Mouse (Mus musculus) E14TG2a.4 (cell line): ENCODE measurements around the gene Treh.

Source experiments
- H3K27me3 ChIP-seq: 2 replicates; pipeline ENCODE4 v1.6.1; 2014; ENCODE audit warnings: low read length, control low read depth; ENCODE audit not compliant: insufficient read depth
- H3K36me3 ChIP-seq: 2 replicates; pipeline ENCODE4 v1.6.1; 2014; ENCODE audit warnings: low read length, control low read depth; ENCODE audit not compliant: insufficient read depth
- H3K4me1 ChIP-seq: replicated peaks from 2 replicates; pipeline ENCODE4 v1.6.1; 2014; ENCODE audit warnings: low read depth, low read length, control low read depth
- H3K4me3 ChIP-seq: replicated peaks from 2 replicates; pipeline ENCODE4 v1.5.1; 2014; ENCODE audit warnings: mild to moderate bottlenecking, low read length
- H3K9me3 ChIP-seq: 2 replicates; pipeline ENCODE4 v1.6.1; 2014; ENCODE audit warnings: low read length, control low read depth
- CTCF ChIP-seq: conservative IDR thresholded peaks from 2 replicates; pipeline ENCODE4 v1.5.1; 2014; ENCODE audit warnings: low read length
- NANOG ChIP-seq: IDR thresholded peaks from 2 replicates; pipeline ENCODE4 v1.6.1; 2014; ENCODE audit warnings: borderline replicate concordance, low read length, mixed read lengths
- POU5F1 ChIP-seq: IDR thresholded peaks from 2 replicates; pipeline ENCODE4 v1.6.1; 2014; ENCODE audit warnings: low read length, borderline replicate concordance

The Treh gene

GRCm38 (mm10) chr9:44699730-44700129 is 26.7 kb downstream of the Treh start:
- no peaks in the 10 kb centered on the region for H3K9me3 ChIP-seq
- no peak for TF ChIP-seq POU5F1
- no peak for TF ChIP-seq NANOG
- no peak for TF ChIP-seq CTCF

DNA sequence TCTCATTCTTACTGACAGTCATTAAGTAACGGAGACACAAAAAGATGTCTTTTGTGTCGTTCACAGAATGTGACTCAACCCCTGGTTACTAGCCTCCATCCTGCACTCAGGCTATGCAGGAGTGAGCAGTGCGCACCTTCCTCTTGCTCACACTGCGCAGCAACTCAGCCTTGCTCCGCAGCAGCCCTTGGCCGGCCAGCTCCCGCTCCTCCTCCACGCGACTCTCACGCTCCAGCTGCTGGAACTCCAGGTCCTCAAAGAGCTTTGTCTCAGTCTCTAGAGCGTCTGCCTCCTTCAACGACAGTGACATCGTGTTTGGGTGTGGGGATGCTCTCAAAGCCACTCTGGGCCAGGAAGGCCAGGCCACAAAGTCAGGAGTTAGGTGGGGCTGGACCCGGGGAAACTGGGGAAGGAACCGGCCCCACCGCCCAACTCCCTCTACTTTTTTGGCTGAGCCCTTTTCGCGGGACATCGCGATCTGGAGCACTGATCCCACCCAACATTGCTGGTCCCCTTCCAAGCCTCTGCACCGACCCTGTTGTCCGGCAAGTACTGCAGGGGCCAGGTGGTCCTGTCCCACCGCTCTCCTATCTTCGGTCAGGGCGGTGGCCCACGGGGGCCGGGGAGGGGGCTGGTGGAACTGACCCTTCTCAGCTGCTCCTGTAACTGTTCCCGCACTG is 34.9 kb downstream of the Treh start:
- no peak for TF ChIP-seq CTCF
- no peak for TF ChIP-seq NANOG
- TF ChIP-seq POU5F1, result no peak
- no peaks in the 10 kb centered on the region for H3K9me3 ChIP-seq

More at GRCm38 (mm10) chr9:44699730-44700129, 26.7 kb downstream of the Treh start:
- H3K27me3 ChIP-seq, result peaks cover 47% of the 10 kb centered on the region
- H3K36me3 ChIP-seq, result no peaks in the 10 kb centered on the region; the same call in 1 of the 2 replicates
- no peak overlapping the region for H3K4me3 ChIP-seq
- H3K4me1 ChIP-seq, result peaks cover 34% of the 10 kb centered on the region

DNA sequence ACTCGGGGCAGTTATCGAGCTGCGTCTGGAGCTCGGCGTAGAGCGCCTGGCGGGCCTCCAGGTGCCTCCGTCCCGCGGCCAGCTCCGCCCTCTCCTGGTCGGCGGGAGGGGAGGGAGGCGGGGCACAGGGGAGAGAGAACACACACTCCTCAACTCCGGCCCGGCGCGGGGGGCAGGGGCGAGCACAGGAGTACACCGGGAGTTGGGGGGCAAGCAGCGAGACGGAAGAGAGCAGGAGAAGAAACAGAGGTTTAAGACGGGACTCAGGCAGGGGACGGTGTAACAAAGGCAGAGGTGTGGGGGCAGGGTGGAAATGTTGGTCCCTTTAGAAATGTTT is 35.4 kb downstream of the Treh start:
- Histone ChIP-seq H3K4me3 (peak overlapping the region; percentile 74), H3K9me3 (no peaks in the 10 kb centered on the region), H3K4me1 (peaks cover 51% of the 10 kb centered on the region), H3K27me3 (peaks cover 66% of the 10 kb centered on the region), H3K36me3 (peaks cover 10% of the 10 kb centered on the region; the same call in 1 of the 2 replicates)
- TF ChIP-seq NANOG, result no peak
- no peak for TF ChIP-seq CTCF

More for the DNA sequence above, 34.9 kb downstream of the Treh start:
- Histone ChIP-seq H3K27me3 (peaks cover 62% of the 10 kb centered on the region), H3K36me3 (peaks cover 10% of the 10 kb centered on the region; the same call in 1 of the 2 replicates), H3K4me1 (peaks cover 53% of the 10 kb centered on the region), H3K4me3 (peak overlapping the region; percentile 74)

DNA sequence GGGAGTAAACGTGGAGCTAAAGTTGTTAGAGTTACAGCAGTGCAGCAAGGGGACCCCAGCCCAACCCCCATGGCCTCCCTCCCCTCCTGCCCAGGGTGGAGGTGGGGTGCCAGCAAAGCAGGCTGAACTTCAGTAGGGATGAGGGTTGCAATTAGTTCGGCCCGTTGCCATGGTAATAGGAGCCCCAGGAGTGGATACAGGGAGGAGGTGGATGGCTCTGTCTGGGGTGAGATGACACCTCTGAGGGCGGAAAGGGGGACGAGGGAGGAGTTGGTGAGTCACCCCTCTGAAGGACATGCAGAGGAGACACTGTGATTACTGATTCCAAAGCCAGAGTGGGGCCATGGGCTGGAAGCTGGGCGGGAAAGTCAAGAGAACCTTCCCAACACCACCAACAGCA is 35.9 kb downstream of the Treh start:
- Histone ChIP-seq H3K4me3 (peak overlapping the region; percentile 74), H3K4me1 (peaks cover 48% of the 10 kb centered on the region), H3K9me3 (no peaks in the 10 kb centered on the region), H3K36me3 (peaks cover 10% of the 10 kb centered on the region; the same call in 1 of the 2 replicates), H3K27me3 (peaks cover 67% of the 10 kb centered on the region)
- TF ChIP-seq NANOG, result no peak

DNA sequence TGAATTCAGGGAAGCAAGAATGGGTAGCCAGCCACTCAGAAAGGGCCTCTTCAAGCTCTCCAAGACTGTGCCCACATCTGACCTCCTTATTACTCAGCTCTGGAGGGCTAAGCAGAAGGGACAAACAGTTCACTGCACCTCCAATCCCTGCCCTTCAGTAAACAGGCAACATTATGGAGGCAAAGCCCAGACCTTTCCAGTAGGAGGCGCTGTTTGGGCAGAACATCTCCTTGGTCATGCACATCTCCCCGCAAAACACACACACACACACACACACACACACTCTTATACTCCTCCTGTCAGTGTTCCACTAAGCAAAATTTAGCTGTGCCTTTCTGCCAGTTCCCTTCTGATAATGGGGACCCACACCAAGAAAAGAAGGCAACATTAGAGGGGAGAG is 36.6 kb downstream of the Treh start:
- peaks cover 71% of the 10 kb centered on the region for H3K27me3 ChIP-seq
- H3K4me1 ChIP-seq, result peaks cover 46% of the 10 kb centered on the region
- no peak overlapping the region for H3K4me3 ChIP-seq
- no peak for TF ChIP-seq POU5F1
- TF ChIP-seq NANOG, result no peak
- TF ChIP-seq CTCF, result peak; percentile 47
- H3K36me3 ChIP-seq, result peaks cover 10% of the 10 kb centered on the region; the same call in 1 of the 2 replicates
- H3K9me3 ChIP-seq, result no peaks in the 10 kb centered on the region

GRCm38 (mm10) chr9:44710213-44710612 is 37.2 kb downstream of the Treh start:
- Histone ChIP-seq H3K4me3 (no peak overlapping the region), H3K4me1 (peaks cover 51% of the 10 kb centered on the region), H3K9me3 (no peaks in the 10 kb centered on the region), H3K36me3 (peaks cover 10% of the 10 kb centered on the region; the same call in 1 of the 2 replicates), H3K27me3 (peaks cover 78% of the 10 kb centered on the region)
- TF ChIP-seq NANOG (no peak), POU5F1 (no peak), CTCF (no peak)

DNA sequence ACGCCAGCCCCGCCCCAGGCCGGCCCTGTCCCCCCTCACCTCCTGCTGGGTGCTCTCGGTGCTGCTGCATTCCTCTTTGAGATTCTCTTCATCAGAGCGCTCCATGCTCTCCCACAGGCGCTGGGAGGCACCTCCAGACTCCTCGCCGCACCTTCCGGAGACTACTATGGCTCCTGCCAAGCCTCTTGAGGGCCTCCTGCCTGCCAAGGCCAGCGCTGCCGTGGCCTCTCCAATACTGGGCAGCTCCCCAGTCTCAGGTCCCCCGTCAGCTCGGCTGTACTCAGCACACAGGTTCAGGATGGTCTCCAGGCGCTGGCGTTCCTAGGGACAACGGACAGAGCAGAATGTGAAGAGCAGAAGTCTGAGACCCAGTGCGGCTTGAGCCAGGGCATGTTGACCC is 38.6 kb downstream of the Treh start:
- Histone ChIP-seq H3K27me3 (peaks cover 80% of the 10 kb centered on the region), H3K4me1 (peaks cover 64% of the 10 kb centered on the region), H3K4me3 (peak overlapping the region; percentile 50; the same call in 1 of the 2 replicates), H3K9me3 (no peaks in the 10 kb centered on the region), H3K36me3 (peaks cover 10% of the 10 kb centered on the region; the same call in 1 of the 2 replicates)
- no peak for TF ChIP-seq NANOG
- no peak for TF ChIP-seq CTCF
- TF ChIP-seq POU5F1, result no peak

GRCm38 (mm10) chr9:44713080-44713479 is 40.0 kb downstream of the Treh start:
- H3K9me3 ChIP-seq, result no peaks in the 10 kb centered on the region
- peaks cover 80% of the 10 kb centered on the region for H3K27me3 ChIP-seq
- no peak for TF ChIP-seq NANOG
- TF ChIP-seq POU5F1, result no peak
- no peak for TF ChIP-seq CTCF
- H3K4me3 ChIP-seq, result no peak overlapping the region
- peaks cover 8% of the 10 kb centered on the region; the same call in 1 of the 2 replicates for H3K36me3 ChIP-seq
- peaks cover 56% of the 10 kb centered on the region for H3K4me1 ChIP-seq

DNA sequence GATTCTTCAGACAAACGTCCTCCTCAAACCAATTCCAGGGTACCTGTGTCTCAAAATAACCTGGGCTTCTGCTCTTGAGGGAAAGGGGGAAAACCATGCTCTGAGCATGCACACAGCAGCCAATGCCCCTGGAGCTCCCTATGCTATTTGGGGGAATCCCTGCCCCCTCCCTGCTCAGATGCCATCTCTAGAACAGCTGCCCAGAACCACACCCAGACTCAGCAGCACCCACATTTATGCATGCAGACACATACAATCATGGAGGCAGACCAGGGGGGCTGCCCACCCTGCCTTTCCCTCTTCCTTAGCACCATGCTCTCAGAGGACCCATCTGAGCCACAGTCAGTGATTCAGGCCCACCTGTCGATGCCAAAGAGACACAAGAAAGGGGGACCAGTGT is 40.5 kb downstream of the Treh start:
- Histone ChIP-seq H3K4me1 (peaks cover 51% of the 10 kb centered on the region), H3K9me3 (no peaks in the 10 kb centered on the region)
- no peak for TF ChIP-seq NANOG
- no peak for TF ChIP-seq POU5F1
- no peak for TF ChIP-seq CTCF

More for the DNA sequence above, 40.5 kb downstream of the Treh start:
- H3K27me3 ChIP-seq, result peaks cover 80% of the 10 kb centered on the region
- peaks cover 8% of the 10 kb centered on the region; the same call in 1 of the 2 replicates for H3K36me3 ChIP-seq
- H3K4me3 ChIP-seq, result no peak overlapping the region
